Mouse (Mus musculus): Measurements from ENCODE around the gene Topbp1.
"Not testable (repeated sequence)": the region's sequence is repeated elsewhere in the genome, so short reads cannot be mapped to it uniquely, and the experiment has no call there.

Gene Topbp1

GRCm38 (mm10) chr9:103348791-103349190, 43.8 kb downstream of the Topbp1 start:
- DNase-seq (ENCODE audit: low read depth, low spot score) = no peak

GRCm38 (mm10) chr9:103353500-103354260, 48.7 kb downstream of the Topbp1 start:
- not testable (repeated sequence) for DNase-seq (ENCODE audit: low read depth, low spot score)

GRCm38 (mm10) chr9:103357893-103358292, 52.9 kb downstream of the Topbp1 start:
- DNase-seq (ENCODE audit: low read depth, low spot score) = peak; percentile 55

- DNase-seq (ENCODE audit: low read depth, low spot score) = no peak
Measured at GRCm38 (mm10) chr9:103358545-103358944, 53.5 kb downstream of the Topbp1 start.

- DNase-seq (ENCODE audit: low read depth, low spot score) = no peak
Measured at GRCm38 (mm10) chr9:103360642-103361041, 55.6 kb downstream of the Topbp1 start.

GRCm38 (mm10) chr9:103363088-103363487, 58.1 kb downstream of the Topbp1 start:
- DNase-seq (ENCODE audit: low read depth, low spot score) = no peak

GRCm38 (mm10) chr9:103363730-103364417, 58.9 kb downstream of the Topbp1 start:
- DNase-seq (ENCODE audit: low read depth, low spot score) = peak; percentile 71

GRCm38 (mm10) chr9:103364601-103365289, 59.7 kb downstream of the Topbp1 start:
- DNase-seq (ENCODE audit: low read depth, low spot score) = peak; percentile 64

- peak; percentile 100 for DNase-seq (ENCODE audit: low read depth, low spot score)
Measured at GRCm38 (mm10) chr9:103365290-103366247, 60.6 kb downstream of the Topbp1 start, which contains the start of gene Cdv3. Gene Cdv3 (minus strand): TSS chr9:103365840.

GRCm38 (mm10) chr9:103366356-103366755, 61.3 kb downstream of the Topbp1 start:
- no peak for DNase-seq (ENCODE audit: low read depth, low spot score)

GRCm38 (mm10) chr9:103369951-103370350, 64.9 kb downstream of the Topbp1 start:
- DNase-seq (ENCODE audit: low read depth, low spot score) = no peak

- DNase-seq (ENCODE audit: low read depth, low spot score) = peak; percentile 95
Measured at GRCm38 (mm10) chr9:103372271-103373010, 67.4 kb downstream of the Topbp1 start.

GRCm38 (mm10) chr9:103376346-103377320, 71.6 kb downstream of the Topbp1 start:
- DNase-seq (ENCODE audit: low read depth, low spot score) = peak; percentile 44

- DNase-seq (ENCODE audit: low read depth, low spot score) = no peak
Measured at GRCm38 (mm10) chr9:103378686-103379085, 73.7 kb downstream of the Topbp1 start.

GRCm38 (mm10) chr9:103379199-103379598, 74.2 kb downstream of the Topbp1 start:
- no peak for DNase-seq (ENCODE audit: low read depth, low spot score)

- peak; percentile 49 for DNase-seq (ENCODE audit: low read depth, low spot score)
Measured at GRCm38 (mm10) chr9:103380566-103380965, 75.6 kb downstream of the Topbp1 start.

- DNase-seq (ENCODE audit: low read depth, low spot score) = no peak
Measured at GRCm38 (mm10) chr9:103382989-103383388, 78.0 kb downstream of the Topbp1 start.

- no peak for DNase-seq (ENCODE audit: low read depth, low spot score)
Measured at GRCm38 (mm10) chr9:103383576-103383975, 78.6 kb downstream of the Topbp1 start.

- DNase-seq (ENCODE audit: low read depth, low spot score) = no peak
Measured at GRCm38 (mm10) chr9:103384141-103384796, 79.3 kb downstream of the Topbp1 start.

Data from R1 (cell line).